Mouse (Mus musculus): Measurements from ENCODE around the gene Cdc34. TPM values are rescaled to one million over a fixed set of nuclear protein-coding genes. Genes with fewer than 3 reads are reported as not detected.
A peak's percentile ranks its signal among the peaks of the same experiment; 100 is the strongest.
"Not testable (repeated sequence)": the region's sequence is repeated elsewhere in the genome, so short reads cannot be mapped to it uniquely, and the experiment has no call there.

The Cdc34 gene
- polyA plus RNA-seq, 1 experiment from 2014 or later = 92.9 TPM

- ATAC-seq (ENCODE audit: insufficient read depth) (peak; percentile 36; the same call in 1 of the 2 replicates), DNase-seq (peak; percentile 61)
- Histone ChIP-seq H3K27ac (ENCODE audit: low read depth) (peak overlapping the region; percentile 87), H3K36me3 (ENCODE audit: insufficient read depth) (no peaks in the 10 kb centered on the region), H3K4me2 (peak overlapping the region; percentile 18), H3K9ac (no peak overlapping the region), H3K9me3 (ENCODE audit: low read depth, low read length) (no peaks in the 10 kb centered on the region), H3K4me3 (ENCODE audit: low read depth, low read length) (no peak overlapping the region), H3K27me3 (ENCODE audit: insufficient read depth, low read length) (no peaks in the 10 kb centered on the region), H3K4me1 (ENCODE audit: insufficient read depth) (peaks cover 18% of the 10 kb centered on the region)
- 32% methylated on average over 9 of the region's 9 CpGs for whole genome bisulfite sequencing
- TF ChIP-seq CTCF (IDR thresholded peaks at IDR 0.05; ENCODE audit: low read depth) = no peak
Measured at GRCm38 (mm10) chr10:79696129-79696651, 14.2 kb downstream of the Cdc34 start.

DNA sequence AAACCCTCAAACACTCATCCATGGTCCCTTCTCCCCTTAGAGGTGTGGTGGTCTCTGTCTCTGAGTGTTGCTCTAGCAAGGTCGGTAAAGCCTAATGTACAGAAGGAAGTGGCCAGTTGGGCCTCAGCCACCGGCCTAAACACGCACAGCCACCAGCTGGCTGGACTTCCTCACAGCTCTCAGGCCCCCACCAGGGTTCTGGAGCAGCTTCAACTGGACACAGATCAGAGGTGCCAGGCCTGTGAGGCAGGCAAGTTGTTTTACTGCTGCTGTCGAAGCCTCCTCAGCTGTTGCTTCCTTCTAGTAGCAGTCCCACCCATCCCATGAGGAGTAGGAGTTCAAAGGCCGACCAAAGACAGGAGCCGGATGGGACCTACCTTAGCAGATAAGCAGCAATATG is 15.9 kb downstream of the Cdc34 start:
- no peak overlapping the region for H3K9ac ChIP-seq
- peaks cover 18% of the 10 kb centered on the region for H3K4me1 ChIP-seq (ENCODE audit: insufficient read depth)
- no peaks in the 10 kb centered on the region for H3K9me3 ChIP-seq (ENCODE audit: low read depth, low read length)
- WGBS = 55% methylated on average over 6 of the region's 6 CpGs
- no peaks in the 10 kb centered on the region for H3K27me3 ChIP-seq (ENCODE audit: insufficient read depth, low read length)
- no peak overlapping the region for H3K4me3 ChIP-seq (ENCODE audit: low read depth, low read length)
- H3K27ac ChIP-seq (ENCODE audit: low read depth) = no peak overlapping the region
- DNase-seq = peak; percentile 61
- H3K36me3 ChIP-seq (ENCODE audit: insufficient read depth) = no peaks in the 10 kb centered on the region
- ATAC-seq (ENCODE audit: insufficient read depth) = 0 out of 2 replicates have a peak, but pooled peaks have one; percentile 9
- no peak for TF ChIP-seq CTCF (IDR thresholded peaks at IDR 0.05; ENCODE audit: low read depth)
- no peak overlapping the region for H3K4me2 ChIP-seq

- ATAC-seq (ENCODE audit: insufficient read depth) = no peak
- WGBS = 93% methylated on average over 6 of the region's 6 CpGs
- DNase-seq = no peak
- TF ChIP-seq CTCF (IDR thresholded peaks at IDR 0.05; ENCODE audit: low read depth) = no peak
- no peak overlapping the region for H3K27ac ChIP-seq (ENCODE audit: low read depth)
- no peak overlapping the region for H3K4me3 ChIP-seq (ENCODE audit: low read depth, low read length)
- no peak overlapping the region for H3K4me2 ChIP-seq
- H3K9me3 ChIP-seq (ENCODE audit: low read depth, low read length) = no peaks in the 10 kb centered on the region
- peaks cover 18% of the 10 kb centered on the region for H3K4me1 ChIP-seq (ENCODE audit: insufficient read depth)
- H3K36me3 ChIP-seq (ENCODE audit: insufficient read depth) = no peaks in the 10 kb centered on the region
- H3K9ac ChIP-seq = no peak overlapping the region
- H3K27me3 ChIP-seq (ENCODE audit: insufficient read depth, low read length) = no peaks in the 10 kb centered on the region
Measured at GRCm38 (mm10) chr10:79698459-79698858, 16.5 kb downstream of the Cdc34 start.

- peaks cover 21% of the 10 kb centered on the region for H3K4me1 ChIP-seq (ENCODE audit: insufficient read depth)
- no peaks in the 10 kb centered on the region for H3K9me3 ChIP-seq (ENCODE audit: low read depth, low read length)
- no peak overlapping the region for H3K4me3 ChIP-seq (ENCODE audit: low read depth, low read length)
- no peak overlapping the region for H3K4me2 ChIP-seq
- no peak overlapping the region for H3K9ac ChIP-seq
- no peaks in the 10 kb centered on the region for H3K27me3 ChIP-seq (ENCODE audit: insufficient read depth, low read length)
- 25% methylated on average over 7 of the region's 7 CpGs for WGBS
- no peaks in the 10 kb centered on the region; the same call in 1 of the 2 replicates for H3K36me3 ChIP-seq (ENCODE audit: insufficient read depth)
- TF ChIP-seq CTCF (IDR thresholded peaks at IDR 0.05; ENCODE audit: low read depth) = no peak
- no peak for ATAC-seq (ENCODE audit: insufficient read depth)
- peak overlapping the region; percentile 87 for H3K27ac ChIP-seq (ENCODE audit: low read depth)
- DNase-seq = no peak
Measured at GRCm38 (mm10) chr10:79700676-79701075, 18.7 kb downstream of the Cdc34 start.

DNA sequence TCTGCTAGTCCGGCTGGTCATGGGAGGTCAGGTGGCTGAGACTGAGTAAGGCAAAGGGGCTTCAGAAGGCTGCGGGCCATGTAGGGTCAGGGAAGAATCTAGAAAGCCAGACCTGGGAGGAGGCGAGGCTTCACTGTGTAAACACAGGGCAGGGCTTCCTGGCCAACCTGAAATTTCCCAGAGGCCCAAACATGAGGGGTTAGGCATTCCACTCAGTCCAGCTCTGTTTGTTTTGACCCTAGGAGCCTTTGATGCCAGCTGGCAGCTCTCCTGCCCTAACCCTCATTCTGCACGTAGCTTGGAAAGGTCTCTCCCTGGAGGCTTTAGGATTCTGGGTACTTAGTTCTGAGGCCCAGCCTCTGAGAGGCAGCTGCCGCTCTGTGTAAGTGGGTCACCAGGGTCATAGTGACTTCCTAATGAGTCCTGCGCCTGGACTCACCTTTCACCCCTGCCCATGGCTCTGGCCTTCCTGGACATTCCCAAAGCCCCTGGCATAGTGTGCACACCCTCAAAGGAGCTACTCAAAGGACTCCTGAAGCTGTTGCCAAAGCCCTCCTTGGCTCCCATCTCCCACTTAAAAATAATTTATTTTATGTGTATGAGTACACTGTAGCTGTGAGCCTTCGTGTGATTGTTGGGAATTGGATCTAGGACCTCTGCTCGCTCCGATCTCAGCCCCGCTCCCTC is 19.6 kb downstream of the Cdc34 start:
- H3K9ac ChIP-seq = 0 out of 2 replicates have a peak overlapping the region, but pooled peaks have one; percentile 1
- 28% methylated on average over 10 of the region's 10 CpGs for WGBS
- H3K4me3 ChIP-seq (ENCODE audit: low read depth, low read length) = no peak overlapping the region
- no peaks in the 10 kb centered on the region for H3K27me3 ChIP-seq (ENCODE audit: insufficient read depth, low read length)
- H3K36me3 ChIP-seq (ENCODE audit: insufficient read depth) = peaks cover 8% of the 10 kb centered on the region
- DNase-seq = peak; percentile 51
- 0 out of 2 replicates have a peak overlapping the region, but pooled peaks have one; percentile 8 for H3K4me2 ChIP-seq
- TF ChIP-seq CTCF (IDR thresholded peaks at IDR 0.05; ENCODE audit: low read depth) = no peak
- no peaks in the 10 kb centered on the region for H3K9me3 ChIP-seq (ENCODE audit: low read depth, low read length)
- H3K27ac ChIP-seq (ENCODE audit: low read depth) = peak overlapping the region; percentile 87
- peaks cover 13% of the 10 kb centered on the region for H3K4me1 ChIP-seq (ENCODE audit: insufficient read depth)
- ATAC-seq (ENCODE audit: insufficient read depth) = no peak

DNA sequence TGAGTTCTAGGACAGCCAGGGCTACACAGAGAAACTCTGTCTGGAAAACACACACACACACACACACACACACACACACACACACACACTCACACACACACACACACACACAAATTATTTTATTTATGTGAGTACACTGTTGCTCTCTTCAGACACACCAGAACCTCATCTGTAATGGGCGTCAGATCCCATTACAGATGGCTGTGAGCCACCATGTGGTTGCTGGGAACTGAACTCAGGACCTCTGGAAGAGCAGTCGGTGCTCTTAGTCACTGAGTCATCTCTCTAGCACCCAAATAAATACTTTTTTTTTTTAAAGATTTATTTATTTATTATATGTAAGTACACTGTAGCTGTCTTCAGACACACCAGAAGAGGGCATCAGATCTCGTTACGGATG is 21.0 kb downstream of the Cdc34 start:
- not testable (repeated sequence) for H3K4me1 ChIP-seq (ENCODE audit: insufficient read depth); ATAC-seq (ENCODE audit: insufficient read depth); H3K4me3 ChIP-seq (ENCODE audit: low read depth, low read length); H3K27me3 ChIP-seq (ENCODE audit: insufficient read depth, low read length); DNase-seq; H3K9ac ChIP-seq; H3K4me2 ChIP-seq; H3K27ac ChIP-seq (ENCODE audit: low read depth); H3K9me3 ChIP-seq (ENCODE audit: low read depth, low read length)
- H3K36me3 ChIP-seq (ENCODE audit: insufficient read depth) = peaks cover 21% of the 10 kb centered on the region
- WGBS = 76% methylated on average over 3 of the region's 4 CpGs

DNA sequence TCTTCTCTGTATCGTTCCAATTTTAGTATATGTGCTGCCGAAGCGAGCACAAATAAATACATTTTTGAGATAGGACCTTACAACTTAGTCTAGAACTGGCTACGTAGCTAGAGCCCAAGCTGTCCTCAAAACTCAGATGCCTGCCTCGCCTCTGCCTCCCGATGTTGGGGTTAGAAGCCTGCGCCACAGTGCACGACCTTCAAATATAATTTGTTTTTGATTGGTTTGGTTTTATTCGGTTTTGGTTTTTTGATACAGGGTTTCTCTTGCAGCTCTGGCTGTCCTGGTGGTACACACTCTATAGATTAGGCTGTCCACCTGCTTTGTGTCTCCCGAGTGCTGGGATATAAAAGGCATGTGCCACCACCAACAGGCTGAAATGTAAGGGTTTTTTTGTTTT is 21.5 kb downstream of the Cdc34 start:
- Histone ChIP-seq H3K36me3 (ENCODE audit: insufficient read depth) (peaks cover 24% of the 10 kb centered on the region), H3K27me3 (ENCODE audit: insufficient read depth, low read length) (no peaks in the 10 kb centered on the region), H3K4me2 (peak overlapping the region; percentile 61), H3K27ac (ENCODE audit: low read depth) (no peak overlapping the region), H3K4me1 (ENCODE audit: insufficient read depth) (peaks cover 9% of the 10 kb centered on the region), H3K9me3 (ENCODE audit: low read depth, low read length) (no peaks in the 10 kb centered on the region), H3K9ac (peak overlapping the region; percentile 42; the same call in 1 of the 2 replicates), H3K4me3 (ENCODE audit: low read depth, low read length) (peak overlapping the region; percentile 81)
- DNase-seq = no peak
- no peak for ATAC-seq (ENCODE audit: insufficient read depth)
- no peak for TF ChIP-seq CTCF (IDR thresholded peaks at IDR 0.05; ENCODE audit: low read depth)
- WGBS = 73% methylated on average over 10 of the region's 10 CpGs
